Mouse (Mus musculus) thymus, postnatal 36 days (tissue): ENCODE data around the gene Galnt17.

ENCODE experiments used
- DNase-seq, 2 experiments: peaks; one replicate each; pipeline ENCODE4 v3.0.0; 2022; ENCODE audit warnings: mixed read lengths in 2 of 2

Galnt17 gene

GRCm38 (mm10) chr5:131015341-131015740 is 293.0 kb downstream of the Galnt17 start:
- no peak for DNase-seq

- no peak for DNase-seq
These were observed 294.5 kb downstream of the Galnt17 start for GRCm38 (mm10) chr5:131013816-131014215.

- no peak for DNase-seq
These were observed 295.2 kb downstream of the Galnt17 start for GRCm38 (mm10) chr5:131013101-131013500.

- DNase-seq = no peak
These were observed 298.8 kb downstream of the Galnt17 start for GRCm38 (mm10) chr5:131009510-131009909.

GRCm38 (mm10) chr5:131008507-131008906 is 299.8 kb downstream of the Galnt17 start:
- DNase-seq = no peak

- no peak for DNase-seq
These were observed 300.3 kb downstream of the Galnt17 start for GRCm38 (mm10) chr5:131007871-131008505.

GRCm38 (mm10) chr5:131007198-131007597 is 301.1 kb downstream of the Galnt17 start:
- no peak for DNase-seq

GRCm38 (mm10) chr5:131006524-131006923 is 301.8 kb downstream of the Galnt17 start:
- DNase-seq = no peak

- DNase-seq = no peak
These were observed 307.7 kb downstream of the Galnt17 start for GRCm38 (mm10) chr5:131000572-131000971.

- no peak for DNase-seq
These were observed 329.0 kb downstream of the Galnt17 start for GRCm38 (mm10) chr5:130979321-130979720.

- no peak for DNase-seq
These were observed 329.4 kb downstream of the Galnt17 start for GRCm38 (mm10) chr5:130978871-130979270.

- DNase-seq = no peak
These were observed 330.3 kb downstream of the Galnt17 start for GRCm38 (mm10) chr5:130977999-130978398.

GRCm38 (mm10) chr5:130952361-130952760 is 355.9 kb downstream of the Galnt17 start:
- no peak for DNase-seq

- DNase-seq = no peak
These were observed 357.4 kb downstream of the Galnt17 start for GRCm38 (mm10) chr5:130950894-130951400.

GRCm38 (mm10) chr5:130950421-130950820 is 357.9 kb downstream of the Galnt17 start:
- DNase-seq = no peak

GRCm38 (mm10) chr5:130949710-130950109 is 358.6 kb downstream of the Galnt17 start:
- no peak for DNase-seq

- DNase-seq = no peak
These were observed 369.2 kb downstream of the Galnt17 start for GRCm38 (mm10) chr5:130938911-130939608.

- no peak for DNase-seq
These were observed 370.0 kb downstream of the Galnt17 start for GRCm38 (mm10) chr5:130938274-130938741.

- no peak for DNase-seq
These were observed 377.3 kb downstream of the Galnt17 start for GRCm38 (mm10) chr5:130930999-130931398.

GRCm38 (mm10) chr5:130927794-130928149 is 380.5 kb downstream of the Galnt17 start:
- no peak for DNase-seq

- no peak for DNase-seq
These were observed 381.0 kb downstream of the Galnt17 start for GRCm38 (mm10) chr5:130927138-130927793.

GRCm38 (mm10) chr5:130925681-130926080 is 382.6 kb downstream of the Galnt17 start:
- DNase-seq = no peak

- no peak for DNase-seq
These were observed 384.0 kb downstream of the Galnt17 start for GRCm38 (mm10) chr5:130924245-130924827.
